In the genomic region with DNA sequence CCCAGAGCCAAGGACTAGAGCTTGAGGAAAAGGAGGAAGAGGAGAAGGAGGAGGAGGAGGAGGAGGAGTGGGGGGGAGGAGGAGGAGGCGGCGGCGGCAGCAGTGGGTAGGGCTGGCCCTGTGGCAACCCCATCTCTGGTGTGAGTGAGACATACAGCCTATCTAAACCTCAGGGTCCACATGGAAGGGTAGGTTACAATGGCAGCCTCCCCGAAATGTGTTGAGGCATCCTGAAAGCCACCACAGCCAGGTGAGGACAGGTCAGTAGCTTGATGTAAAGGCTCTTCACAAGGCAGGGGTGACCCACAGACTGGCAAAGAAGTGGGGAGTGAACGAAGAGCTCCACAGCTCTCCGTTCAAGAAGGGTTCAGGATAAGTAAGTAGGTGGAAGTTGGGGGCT, we compare ENCODE assay signal across 20 mouse cellular contexts. TPM values are rescaled to one million over a fixed set of nuclear protein-coding genes. Genes with fewer than 3 reads are reported as not detected.
DNase-seq lines count a peak whose midpoint lies in the region; ATAC-seq and TF ChIP-seq lines count a peak whose summit lies in the region.
"Had no signal": no experiment of that assay in that cellular context is flagged by ENCODE, and none has a peak within 500 bp of the region (broad histone marks: within the 10 kb centered on the region; RNA-seq: fewer than 3 reads in every experiment).

No protein-coding gene starts in this region.

- WGBS in cerebellum, adult 2 months, result 89% methylated on average over 6 of the region's 6 CpGs
- 94% methylated on average over 6 of the region's 6 CpGs for WGBS in forebrain, embryonic 10.5 days
- 98% methylated on average over 6 of the region's 6 CpGs for WGBS in forebrain, embryonic 14.5 days

- H3K4me3 ChIP-seq in cerebellum, adult 2 months (replicated peaks; ENCODE audit: insufficient read depth, low read depth, low read length), result peak overlapping the region; percentile 40
- peak overlapping the region; percentile 3; the same call in 1 of the 2 replicates for H3K4me3 ChIP-seq in forebrain, embryonic 10.5 days
- H3K4me3 ChIP-seq in forebrain, embryonic 14.5 days (ENCODE audit: low read depth, low read length), result no peak overlapping the region
- H3K4me3 ChIP-seq in myocyte, result peak overlapping the region; percentile 46
- H3K4me3 ChIP-seq: embryonic facial prominence, embryonic 13.5 days; embryonic facial prominence, embryonic 15.5 days; erythroblast, embryonic 14.5 days; forebrain, embryonic 13.5 days had no signal

- intact Hi-C loops in heart, postnatal 10 days (cut with DNase I), result no loop called here

- H3K79me2 ChIP-seq in myocyte (ENCODE audit: control insufficient read depth, insufficient read depth), result no peaks in the 10 kb centered on the region

- TF ChIP-seq CTCF in cerebellum, adult 2 months (IDR thresholded peaks at IDR 0.05; ENCODE audit: borderline replicate concordance, insufficient read depth, low read depth, low read length), result no peak

- no peak for TF ChIP-seq POLR2A in cerebellum, adult 2 months (IDR thresholded peaks at IDR 0.05; ENCODE audit: borderline replicate concordance, insufficient read depth, low read length)
- TF ChIP-seq POLR2A in myocyte (IDR thresholded peaks at IDR 0.05; ENCODE audit: insufficient read length, low read depth), result no peak

- H3ac ChIP-seq in myocyte (ENCODE audit: control insufficient read depth, insufficient read length), result no peak overlapping the region

- ATAC-seq in forebrain, embryonic 14.5 days, result no peak
- ATAC-seq: forebrain, embryonic 13.5 days; forebrain, embryonic 16.5 days had no signal

- no peaks in the 10 kb centered on the region for H3K27me3 ChIP-seq in cerebellum, adult 2 months (ENCODE audit: control insufficient read depth, insufficient read depth, low read length)
- peaks cover 41% of the 10 kb centered on the region for H3K27me3 ChIP-seq in forebrain, embryonic 10.5 days (ENCODE audit: poor library complexity, severe bottlenecking)
- no peaks in the 10 kb centered on the region for H3K27me3 ChIP-seq in forebrain, embryonic 14.5 days (replicated peaks; ENCODE audit: control insufficient read depth, insufficient read depth, low read length)
- no peaks in the 10 kb centered on the region for H3K27me3 ChIP-seq in myocyte (ENCODE audit: control insufficient read depth, insufficient read depth, insufficient read length)

- H3K4me1 ChIP-seq in cerebellum, adult 2 months (ENCODE audit: control insufficient read depth, insufficient read depth, low read length), result peaks cover 30% of the 10 kb centered on the region
- H3K4me1 ChIP-seq in forebrain, embryonic 10.5 days, result peaks cover 53% of the 10 kb centered on the region
- H3K4me1 ChIP-seq in forebrain, embryonic 14.5 days (ENCODE audit: control insufficient read depth, insufficient read depth, low read length), result peaks cover 11% of the 10 kb centered on the region

- H3K4me2 ChIP-seq in forebrain, embryonic 14.5 days (ENCODE audit: low read length), result no peak overlapping the region
- H3K4me2 ChIP-seq in myocyte (ENCODE audit: low read depth), result peak overlapping the region; percentile 8
- H3K4me2 ChIP-seq: embryonic facial prominence, embryonic 13.5 days; embryonic facial prominence, embryonic 15.5 days; forebrain, embryonic 13.5 days had no signal

- no peak for DNase-seq in cerebellum, adult 2 months
- no peak for DNase-seq in cerebellum, adult 11 months
- no peak for DNase-seq in forebrain, embryonic 10.5 days (ENCODE audit: extremely low spot score, low spot score)
- no peak for DNase-seq in forebrain, embryonic 14.5 days (ENCODE audit: low spot score)
- peak; percentile 90 for DNase-seq in heart, adult 11 months
- no peak for DNase-seq in heart, postnatal 10 days
- no peak for DNase-seq in layer of hippocampus, postnatal 10 days (ENCODE audit: low spot score in 2 of 2)
- DNase-seq: adrenal gland, adult 2 months; adrenal gland, postnatal 10 days; adrenal gland, postnatal 25 days; cerebellum, postnatal 10 days; embryo, embryonic 11 days had no signal

- H3K9me3 ChIP-seq in forebrain, embryonic 10.5 days, result no peaks in the 10 kb centered on the region
- no peaks in the 10 kb centered on the region for H3K9me3 ChIP-seq in forebrain, embryonic 14.5 days (replicated peaks; ENCODE audit: control insufficient read depth, low read length)
- H3K9me3 ChIP-seq: embryonic facial prominence, embryonic 13.5 days; embryonic facial prominence, embryonic 15.5 days; forebrain, embryonic 13.5 days had no signal

- peak overlapping the region; percentile 97 for H3K27ac ChIP-seq in cerebellum, adult 2 months (ENCODE audit: insufficient read depth, low read length)
- no peak overlapping the region for H3K27ac ChIP-seq in forebrain, embryonic 10.5 days
- H3K27ac ChIP-seq in forebrain, embryonic 14.5 days (ENCODE audit: low read depth, low read length), result no peak overlapping the region
- H3K27ac ChIP-seq: embryonic facial prominence, embryonic 13.5 days; embryonic facial prominence, embryonic 15.5 days; forebrain, embryonic 13.5 days had no signal

- peaks cover 44% of the 10 kb centered on the region for H3K36me3 ChIP-seq in forebrain, embryonic 10.5 days (replicated peaks)
- H3K36me3 ChIP-seq in forebrain, embryonic 14.5 days (ENCODE audit: control insufficient read depth, insufficient read depth, low read length), result peaks cover 11% of the 10 kb centered on the region; the same call in 1 of the 2 replicates
- H3K36me3 ChIP-seq in myocyte (ENCODE audit: control insufficient read depth, insufficient read depth), result no peaks in the 10 kb centered on the region
- H3K36me3 ChIP-seq: embryonic facial prominence, embryonic 13.5 days; embryonic facial prominence, embryonic 15.5 days had no signal

- no peak overlapping the region for H3K9ac ChIP-seq in forebrain, embryonic 14.5 days (ENCODE audit: low read length)
- H3K9ac ChIP-seq: embryonic facial prominence, embryonic 13.5 days; embryonic facial prominence, embryonic 15.5 days; forebrain, embryonic 13.5 days had no signal

TF ChIP-seq in myocyte, 11 proteins besides CTCF, POLR2A, EP300 and RAD21:
- TF ChIP-seq REST (IDR thresholded peaks at IDR 0.05; ENCODE audit: insufficient read depth, insufficient read length) (no peak), POLR2AphosphoS2 (IDR thresholded peaks at IDR 0.05; ENCODE audit: insufficient read length, low read depth) (no peak), USF1 (IDR thresholded peaks at IDR 0.05; ENCODE audit: low read depth) (no peak), MYOG (IDR thresholded peaks at IDR 0.05; ENCODE audit: control insufficient read depth in 1 of 3, insufficient read depth in 1 of 3, insufficient read length in 2 of 3, low read depth in 2 of 3) (no peak), E2F4 (IDR thresholded peaks at IDR 0.05; ENCODE audit: insufficient read depth) (no peak), MYOD1 (IDR thresholded peaks at IDR 0.05; ENCODE audit: control insufficient read depth in 1 of 3, insufficient read length in 2 of 3, low read depth in 2 of 3) (no peak), SRF (IDR thresholded peaks at IDR 0.05; ENCODE audit: control insufficient read depth, insufficient read length, low read depth) (no peak), MAX (IDR thresholded peaks at IDR 0.05; ENCODE audit: low read depth) (no peak), TCF3 (IDR thresholded peaks at IDR 0.05; ENCODE audit: insufficient read length, low read depth) (no peak), CEBPB (IDR thresholded peaks at IDR 0.05; ENCODE audit: insufficient read depth, poor library complexity, severe bottlenecking) (no peak), TCF12 (IDR thresholded peaks at IDR 0.05; ENCODE audit: insufficient read depth, poor library complexity, severe bottlenecking) (no peak)

RNA-seq across cellular contexts. Expression of a gene that starts 2.0 kb away (rescaled TPM):
- 112 and 128 TPM in 2 replicates for polyA plus RNA-seq in cerebellum, adult 2 months (2012; rRNA removed)
- polyA plus RNA-seq in forebrain, embryonic 10.5 days (2016; fragmentation: Nextera tagmentation; extraction: Ambion mirVana), result 34.9 and 38.4 TPM in 2 replicates
- 4.8 and 5.1 TPM in 2 replicates for polyA plus RNA-seq in forebrain, embryonic 14.5 days (2014; fragmentation: Nextera tagmentation; extraction: Ambion mirVana)
- 10 to 100 TPM; 23.8 to 24.8 TPM for total RNA-seq in heart, postnatal 10 days (2021)
- polyA plus RNA-seq in myocyte (2012; fragmentation: generic; extraction: Trizol), result 35.0 TPM
- 1 to 10 TPM; 4.0 to 5.5 TPM for total RNA-seq in layer of hippocampus, postnatal 10 days (2021)
- total RNA-seq: common myeloid progenitor, adult 5-6 weeks; MEL had no signal

RNA-seq across cellular contexts. Expression of a gene that starts 10.0 kb away (rescaled TPM):
- 31.4 and 36.3 TPM in 2 replicates for polyA plus RNA-seq in cerebellum, adult 2 months (2012; rRNA removed)
- 15.0 and 16.5 TPM in 2 replicates for polyA plus RNA-seq in forebrain, embryonic 10.5 days (2016; fragmentation: Nextera tagmentation; extraction: Ambion mirVana)
- 18.4 and 25.4 TPM in 2 replicates for polyA plus RNA-seq in forebrain, embryonic 14.5 days (2014; fragmentation: Nextera tagmentation; extraction: Ambion mirVana)
- total RNA-seq in heart, postnatal 10 days (2021), result 1 to 10 TPM; 8.3 to 9.1 TPM
- polyA plus RNA-seq in myocyte (2012; fragmentation: generic; extraction: Trizol), result 11.7 TPM
- 10 to 100 TPM; 17.2 to 19.4 TPM for total RNA-seq in layer of hippocampus, postnatal 10 days (2021)

RNA-seq across cellular contexts. Expression of a gene that starts 10.9 kb away (rescaled TPM):
- 58.1 and 64.1 TPM in 2 replicates for polyA plus RNA-seq in cerebellum, adult 2 months (2012; rRNA removed)
- polyA plus RNA-seq in forebrain, embryonic 10.5 days (2016; fragmentation: Nextera tagmentation; extraction: Ambion mirVana), result 35.7 and 36.3 TPM in 2 replicates
- polyA plus RNA-seq in forebrain, embryonic 14.5 days (2014; fragmentation: Nextera tagmentation; extraction: Ambion mirVana), result 28.1 and 30.1 TPM in 2 replicates
- 1 to 10 TPM; 4.1 to 4.8 TPM for total RNA-seq in heart, postnatal 10 days (2021)
- polyA plus RNA-seq in myocyte (2012; fragmentation: generic; extraction: Trizol), result 9.1 TPM
- total RNA-seq in layer of hippocampus, postnatal 10 days (2021), result 10 to 100 TPM; 18.4 to 25.3 TPM
- polyA plus RNA-seq: erythroblast, embryonic 14.5 days had no signal

RNA-seq across cellular contexts. Expression of a gene that starts 15.6 kb away (rescaled TPM):
- 77.4 and 82.1 TPM in 2 replicates for polyA plus RNA-seq in cerebellum, adult 2 months (2012; rRNA removed)
- polyA plus RNA-seq in forebrain, embryonic 10.5 days (2016; fragmentation: Nextera tagmentation; extraction: Ambion mirVana), result 25.7 and 26.5 TPM in 2 replicates
- polyA plus RNA-seq in forebrain, embryonic 14.5 days (2014; fragmentation: Nextera tagmentation; extraction: Ambion mirVana), result 15.9 and 17.0 TPM in 2 replicates
- 10 to 100 TPM; 13.7 to 13.9 TPM for total RNA-seq in heart, postnatal 10 days (2021)
- 15.0 TPM for polyA plus RNA-seq in myocyte (2012; fragmentation: generic; extraction: Trizol)
- 10 to 100 TPM; 26.5 to 30.0 TPM for total RNA-seq in layer of hippocampus, postnatal 10 days (2021)

RNA-seq across cellular contexts. Expression of a gene that starts 42.1 kb away (rescaled TPM):
- 127 and 141 TPM in 2 replicates for polyA plus RNA-seq in cerebellum, adult 2 months (2012; rRNA removed)
- polyA plus RNA-seq in forebrain, embryonic 10.5 days (2016; fragmentation: Nextera tagmentation; extraction: Ambion mirVana), result 144 and 155 TPM in 2 replicates
- polyA plus RNA-seq in forebrain, embryonic 14.5 days (2014; fragmentation: Nextera tagmentation; extraction: Ambion mirVana), result 101 TPM in 2 replicates
- total RNA-seq in heart, postnatal 10 days (2021), result 100 to 1,000 TPM; 115 to 145 TPM
- 278 TPM for polyA plus RNA-seq in myocyte (2012; fragmentation: generic; extraction: Trizol)
- total RNA-seq in layer of hippocampus, postnatal 10 days (2021), result 10 to 100 TPM; 65.4 to 78.2 TPM
